21 mouse cellular contexts compared by ENCODE assay signal in the genomic region with DNA sequence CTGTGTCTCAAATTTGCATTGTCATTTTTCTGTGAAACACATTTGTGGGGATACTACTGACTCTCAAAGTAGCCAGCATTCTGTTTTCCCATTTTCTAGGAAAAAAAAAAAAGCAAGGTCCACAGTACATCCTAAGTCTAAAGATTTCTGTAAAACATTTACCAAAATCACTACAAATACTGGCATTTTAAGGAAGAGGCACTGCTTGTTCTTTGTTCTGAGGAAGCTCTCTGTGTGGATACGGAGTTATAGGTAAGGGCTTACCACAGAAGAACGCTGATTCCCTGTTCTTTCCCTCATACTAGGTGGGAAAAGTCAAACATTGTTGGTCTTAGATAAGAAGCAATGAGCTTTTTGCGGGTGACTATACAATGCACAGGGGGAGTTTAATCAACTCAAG. TPM values are rescaled to one million over a fixed set of nuclear protein-coding genes. Genes with fewer than 3 reads are reported as not detected.
"Had no signal": no experiment of that assay in that cellular context is flagged by ENCODE, and none has a peak within 500 bp of the region (broad histone marks: within the 10 kb centered on the region; RNA-seq: fewer than 3 reads in every experiment).

A gene (plus strand): TSS at position 197 of the 400 bp plus-strand sequence.

- H3K4me3 ChIP-seq: hindbrain, embryonic 15.5 days; layer of hippocampus, adult 2 months; limb, embryonic 13.5 days; megakaryocyte, embryonic 14.5 days; midbrain, embryonic 15.5 days; neural tube, embryonic 12.5 days had no signal

- H3K4me2 ChIP-seq: hindbrain, embryonic 15.5 days; limb, embryonic 13.5 days; lung, embryonic 14.5 days; midbrain, embryonic 11.5 days; midbrain, embryonic 15.5 days; neural tube, embryonic 12.5 days had no signal

- H3K9ac ChIP-seq: hindbrain, embryonic 15.5 days; limb, embryonic 13.5 days; liver, embryonic 14.5 days; lung, embryonic 14.5 days; midbrain, embryonic 15.5 days; neural tube, embryonic 12.5 days had no signal

- H3K4me1 ChIP-seq: hindbrain, embryonic 15.5 days; limb, embryonic 13.5 days; megakaryocyte, embryonic 14.5 days; midbrain, embryonic 15.5 days; neural tube, embryonic 12.5 days had no signal

- H3K9me3 ChIP-seq: hindbrain, embryonic 15.5 days; limb, embryonic 13.5 days; megakaryocyte, embryonic 14.5 days; midbrain, embryonic 15.5 days; neural tube, embryonic 12.5 days had no signal

- DNase-seq: left cerebral cortex, postnatal 4 days; lung, embryonic 14.5 days; lung, postnatal 10 days; lung, postnatal 4 days; retina, postnatal 1 day; thymus, postnatal 36 days had no signal

- H3K36me3 ChIP-seq: hindbrain, embryonic 15.5 days; limb, embryonic 13.5 days; midbrain, embryonic 15.5 days; neural tube, embryonic 12.5 days had no signal

- H3K27me3 ChIP-seq: hindbrain, embryonic 15.5 days; limb, embryonic 13.5 days; megakaryocyte, embryonic 14.5 days; midbrain, embryonic 15.5 days; neural tube, embryonic 12.5 days had no signal

- ATAC-seq: midbrain, embryonic 15.5 days had no signal

- H3K27ac ChIP-seq: hindbrain, embryonic 15.5 days; layer of hippocampus, adult 2 months; limb, embryonic 13.5 days; liver, embryonic 14.5 days; midbrain, embryonic 15.5 days; neural tube, embryonic 12.5 days had no signal

RNA-seq across cellular contexts. Expression of the gene that starts here (rescaled TPM):
- total RNA-seq: layer of hippocampus, adult 2 months; layer of hippocampus, postnatal 10 days; left cerebral cortex, adult 18-20 months; left cerebral cortex, postnatal 10 days; left cerebral cortex, postnatal 4 days; monocyte, adult 5-6 weeks; neutrophil, adult 5-6 weeks had no signal
- polyA plus RNA-seq: hindbrain, embryonic 11.5 days; hindbrain, embryonic 15.5 days; limb, embryonic 13.5 days; lung, embryonic 14.5 days; midbrain, embryonic 11.5 days; midbrain, embryonic 15.5 days; neural tube, embryonic 12.5 days; thymus, postnatal 0 days had no signal
